In genomic region chr4:154334699-154335402, GRCm38 (mm10) we compare ENCODE assay signal across 8 mouse cellular contexts. TPM values are rescaled to one million over a fixed set of nuclear protein-coding genes. Genes with fewer than 3 reads are reported as not detected.
DNase-seq lines count a peak whose midpoint lies in the region; ATAC-seq and TF ChIP-seq lines count a peak whose summit lies in the region.
"Had no signal": no experiment of that assay in that cellular context is flagged by ENCODE, and none has a peak within 500 bp of the region (broad histone marks: within the 10 kb centered on the region; RNA-seq: fewer than 3 reads in every experiment).

No protein-coding gene starts in this region.

- WGBS in embryonic facial prominence, embryonic 14.5 days, result 62% methylated on average over 39 of the region's 48 CpGs
- WGBS in hindbrain, embryonic 11.5 days, result 51% methylated on average over 47 of the region's 48 CpGs
- WGBS in liver, postnatal 0 days (ENCODE audit: insufficient replicate concordance), result 61% methylated on average over 46 of the region's 48 CpGs

- no peak for TF ChIP-seq CTCF in liver, postnatal 0 days (IDR thresholded peaks at IDR 0.05; ENCODE audit: low read depth)

- no peak for ATAC-seq in embryonic facial prominence, embryonic 14.5 days (ENCODE audit: low read depth)
- ATAC-seq in hindbrain, embryonic 11.5 days (ENCODE audit: low FRiP score), result peak; percentile 27; the same call in 1 of the 2 replicates
- peak; percentile 61 for ATAC-seq in liver, postnatal 0 days
- ATAC-seq in erythroid progenitor cell, adult 5-6 weeks (replicated peaks; ENCODE audit: low FRiP score, poor library complexity, severe bottlenecking), result no peak

- H3K9ac ChIP-seq in embryonic facial prominence, embryonic 14.5 days (ENCODE audit: low read depth, low read length), result peak overlapping the region; percentile 23; the same call in 1 of the 2 replicates
- H3K9ac ChIP-seq in hindbrain, embryonic 11.5 days (ENCODE audit: low read depth, low read length), result no peak overlapping the region
- no peak overlapping the region for H3K9ac ChIP-seq in liver, postnatal 0 days (replicated peaks)

- H3K27ac ChIP-seq in embryonic facial prominence, embryonic 14.5 days (replicated peaks; ENCODE audit: low read depth, low read length), result no peak overlapping the region
- H3K27ac ChIP-seq in hindbrain, embryonic 11.5 days (ENCODE audit: low read depth, low read length), result 0 out of 2 replicates have a peak overlapping the region, but pooled peaks have one; percentile 10
- no peak overlapping the region for H3K27ac ChIP-seq in liver, postnatal 0 days (ENCODE audit: low read depth)

- peak overlapping the region; percentile 13 for H3K4me3 ChIP-seq in embryonic facial prominence, embryonic 14.5 days (ENCODE audit: low read depth, low read length)
- H3K4me3 ChIP-seq in hindbrain, embryonic 11.5 days (ENCODE audit: low read depth, low read length), result no peak overlapping the region
- no peak overlapping the region for H3K4me3 ChIP-seq in liver, postnatal 0 days (ENCODE audit: low read depth, low read length)

- peak; percentile 65 for DNase-seq in Muller cell, postnatal 12 days (ENCODE audit: inconsistent ontology term)
- peak; percentile 56 for DNase-seq in adrenal gland, postnatal 25 days
- DNase-seq in embryonic facial prominence, embryonic 14.5 days (ENCODE audit: low spot score), result peak; percentile 66
- peak; percentile 61 for DNase-seq in hindbrain, embryonic 11.5 days (ENCODE audit: low spot score)
- DNase-seq in liver, postnatal 0 days, result peak; percentile 65
- peak; percentile 84 for DNase-seq in retina, postnatal 1 day

- no peak for TF ChIP-seq EP300 in liver, postnatal 0 days (IDR thresholded peaks at IDR 0.05; ENCODE audit: low read depth)

- H3K4me2 ChIP-seq in embryonic facial prominence, embryonic 14.5 days (ENCODE audit: low read depth, low read length), result peak overlapping the region; percentile 45
- H3K4me2 ChIP-seq in hindbrain, embryonic 11.5 days (replicated peaks; ENCODE audit: low read depth, low read length), result peak overlapping the region; percentile 23
- H3K4me2 ChIP-seq in liver, postnatal 0 days (ENCODE audit: low read depth, low read length), result peak overlapping the region; percentile 44

- H3K36me3 ChIP-seq in embryonic facial prominence, embryonic 14.5 days (ENCODE audit: control insufficient read depth, insufficient read depth, low read length), result 0 out of 2 replicates have a peak, but pooled peaks cover 3% of the 10 kb centered on the region
- H3K36me3 ChIP-seq in hindbrain, embryonic 11.5 days (ENCODE audit: control insufficient read depth, insufficient read depth, low read length), result no peaks in the 10 kb centered on the region
- no peaks in the 10 kb centered on the region for H3K36me3 ChIP-seq in liver, postnatal 0 days (replicated peaks; ENCODE audit: insufficient read depth, low read length)

- no peaks in the 10 kb centered on the region for H3K9me3 ChIP-seq in embryonic facial prominence, embryonic 14.5 days (ENCODE audit: control insufficient read depth, low read length)
- no peaks in the 10 kb centered on the region for H3K9me3 ChIP-seq in hindbrain, embryonic 11.5 days (ENCODE audit: control insufficient read depth, low read length)
- H3K9me3 ChIP-seq in liver, postnatal 0 days (ENCODE audit: low read length), result no peaks in the 10 kb centered on the region

- no peaks in the 10 kb centered on the region; the same call in 1 of the 2 replicates for H3K4me1 ChIP-seq in embryonic facial prominence, embryonic 14.5 days (ENCODE audit: control insufficient read depth, insufficient read depth, low read length)
- H3K4me1 ChIP-seq in hindbrain, embryonic 11.5 days (replicated peaks; ENCODE audit: control insufficient read depth, insufficient read depth, low read length), result peaks cover 4% of the 10 kb centered on the region
- no peaks in the 10 kb centered on the region for H3K4me1 ChIP-seq in liver, postnatal 0 days (ENCODE audit: insufficient read depth)

- no peaks in the 10 kb centered on the region for H3K27me3 ChIP-seq in embryonic facial prominence, embryonic 14.5 days (replicated peaks; ENCODE audit: control insufficient read depth, insufficient read depth, low read length)
- H3K27me3 ChIP-seq in hindbrain, embryonic 11.5 days (ENCODE audit: control insufficient read depth, insufficient read depth, low read length), result no peaks in the 10 kb centered on the region; the same call in 1 of the 2 replicates
- no peaks in the 10 kb centered on the region for H3K27me3 ChIP-seq in liver, postnatal 0 days (ENCODE audit: insufficient read depth, low read length)

RNA-seq across cellular contexts. Expression of gene B230104I21Rik, which starts 1.1 kb away (rescaled TPM):
- not detected in 2 replicates for total RNA-seq in adrenal gland, postnatal 25 days (2021)
- polyA plus RNA-seq in embryonic facial prominence, embryonic 14.5 days (2014; fragmentation: Nextera tagmentation; extraction: Ambion mirVana), result 0.33 TPM in 1 of 2 replicates, not detected in the other
- polyA plus RNA-seq in hindbrain, embryonic 11.5 days (2014; fragmentation: Nextera tagmentation; extraction: Ambion mirVana), result not detected in 2 replicates
- not detected in 2 replicates for polyA plus RNA-seq in liver, postnatal 0 days (2015; fragmentation: Nextera tagmentation; extraction: Ambion mirVana)
- not detected in 2 replicates for total RNA-seq in erythroid progenitor cell, adult 5-6 weeks (2015; ENCODE audit: low replicate concordance)
- total RNA-seq in erythroid progenitor cell, adult 5-6 weeks (2017; ENCODE audit: low replicate concordance), result not detected in 2 replicates
- total RNA-seq: hematopoietic stem cell, adult 5-6 weeks had no signal

RNA-seq across cellular contexts. Expression of gene Arhgef16, which starts 33.4 kb away (rescaled TPM):
- total RNA-seq in adrenal gland, postnatal 25 days (2021), result 0.21 and 0.62 TPM in 2 replicates
- 5.5 and 6.1 TPM in 2 replicates for polyA plus RNA-seq in embryonic facial prominence, embryonic 14.5 days (2014; fragmentation: Nextera tagmentation; extraction: Ambion mirVana)
- polyA plus RNA-seq in hindbrain, embryonic 11.5 days (2014; fragmentation: Nextera tagmentation; extraction: Ambion mirVana), result 2.5 and 2.9 TPM in 2 replicates
- 3.2 and 4.3 TPM in 2 replicates for polyA plus RNA-seq in liver, postnatal 0 days (2015; fragmentation: Nextera tagmentation; extraction: Ambion mirVana)
- total RNA-seq in erythroid progenitor cell, adult 5-6 weeks (2015; ENCODE audit: low replicate concordance), result not detected in 2 replicates
- total RNA-seq in erythroid progenitor cell, adult 5-6 weeks (2017; ENCODE audit: low replicate concordance), result not detected in 2 replicates
- total RNA-seq: hematopoietic stem cell, adult 5-6 weeks had no signal

Comparison
In these comparisons a context has a peak if more than half of its experiments do, and no peak if none do; other contexts are left out.
1. ATAC-seq: peak in hindbrain, embryonic 11.5 days (single experiment) and liver, postnatal 0 days (single experiment); none in embryonic facial prominence, embryonic 14.5 days (single experiment) and erythroid progenitor cell, adult 5-6 weeks (single experiment).
2. Peak in every context shown above with its lines, with median percentiles within 50 percentile points of each other: DNase-seq and H3K4me2 ChIP-seq.